Mouse (Mus musculus) thymus, adult 2 months (tissue): ENCODE results near the gene Irf2bp2.

Experiments used
- CTCF ChIP-seq: fragments of 200-500 bp; IDR thresholded peaks from 2 replicates; pipeline ENCODE4 v1.5.1; 2012; ENCODE audit warnings: mild to moderate bottlenecking, control low read depth, low read length, moderate library complexity, borderline replicate concordance; ENCODE audit not compliant: control insufficient read depth, poor library complexity, insufficient read depth; ENCODE audit errors: extremely low read depth
- POLR2A ChIP-seq: fragments of 200-500 bp; IDR thresholded peaks from 2 replicates; pipeline ENCODE4 v1.6.1; 2012; ENCODE audit warnings: mild to moderate bottlenecking, low read length, control low read depth, moderate library complexity; ENCODE audit not compliant: control insufficient read depth, poor library complexity, insufficient read depth; ENCODE audit errors: extremely low read depth

DNA sequence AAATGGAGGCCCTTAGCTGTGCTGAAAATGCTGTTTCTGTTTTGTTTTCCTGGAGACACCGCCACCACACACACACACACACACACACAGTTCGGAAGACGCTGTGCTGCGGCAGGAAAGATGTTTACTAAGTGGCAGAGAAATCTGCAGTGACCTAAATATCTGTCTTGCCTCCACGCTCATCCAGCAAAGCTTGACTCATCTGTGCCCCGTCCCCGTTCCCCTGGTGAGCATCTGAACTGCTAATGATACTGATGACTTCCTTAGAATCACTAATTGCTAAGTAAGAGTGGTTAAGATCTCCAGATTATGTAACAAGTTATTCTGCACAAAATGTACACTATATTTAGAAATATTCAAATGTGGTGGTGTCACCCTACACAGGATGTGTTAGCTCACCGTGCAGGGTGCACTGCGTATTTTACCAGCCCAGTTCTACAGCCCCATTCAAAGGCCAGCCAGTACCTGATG, 8.2 kb downstream of the Irf2bp2 start:
- no peak for TF ChIP-seq CTCF
- TF ChIP-seq POLR2A: no peak
